9 mouse cellular contexts compared by ENCODE assay signal in the genomic region with DNA sequence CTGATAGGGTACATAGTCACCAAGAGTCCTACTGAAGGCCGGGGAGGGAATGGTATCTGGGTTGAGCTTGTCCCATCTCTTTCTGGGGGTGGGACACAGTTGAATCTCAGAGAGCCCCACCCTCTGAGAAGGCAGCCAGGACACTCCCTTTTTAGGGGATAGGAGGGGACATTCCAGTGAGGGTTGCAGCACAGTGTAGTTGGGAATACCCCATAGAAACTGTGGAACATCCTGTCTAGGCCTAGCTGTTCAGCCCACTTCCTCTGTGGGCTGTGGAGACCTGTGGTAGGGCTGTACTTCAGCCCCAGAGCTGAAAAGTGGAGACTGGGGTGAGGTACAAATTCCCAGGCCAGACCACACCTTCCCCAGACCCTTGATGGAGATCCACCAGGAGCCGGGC. TPM values are rescaled to one million over a fixed set of nuclear protein-coding genes. Genes with fewer than 3 reads are reported as not detected.
DNase-seq lines count a peak whose midpoint lies in the region; ATAC-seq and TF ChIP-seq lines count a peak whose summit lies in the region.
"Had no signal": no experiment of that assay in that cellular context is flagged by ENCODE, and none has a peak within 500 bp of the region (broad histone marks: within the 10 kb centered on the region; RNA-seq: fewer than 3 reads in every experiment).

No protein-coding gene starts in this region.

- H3K9ac ChIP-seq in heart, embryonic 13.5 days, result peak overlapping the region; percentile 68; the same call in 1 of the 2 replicates
- no peak overlapping the region for H3K9ac ChIP-seq in neural tube, embryonic 13.5 days
- H3K9ac ChIP-seq: forebrain, embryonic 15.5 days had no signal

- no peaks in the 10 kb centered on the region for H3K9me3 ChIP-seq in heart, embryonic 13.5 days
- H3K9me3 ChIP-seq in neural tube, embryonic 13.5 days, result no peaks in the 10 kb centered on the region
- H3K9me3 ChIP-seq: forebrain, embryonic 15.5 days had no signal

- H3K4me3 ChIP-seq in heart, embryonic 13.5 days, result no peak overlapping the region
- H3K4me3 ChIP-seq in neural tube, embryonic 13.5 days, result no peak overlapping the region
- no peak overlapping the region for H3K4me3 ChIP-seq in layer of hippocampus, adult 2 months
- H3K4me3 ChIP-seq: forebrain, embryonic 15.5 days had no signal

- H3K27me3 ChIP-seq in heart, embryonic 13.5 days (replicated peaks), result no peaks in the 10 kb centered on the region
- no peaks in the 10 kb centered on the region for H3K27me3 ChIP-seq in neural tube, embryonic 13.5 days
- H3K27me3 ChIP-seq: forebrain, embryonic 15.5 days had no signal

- 76% methylated on average over 2 of the region's 2 CpGs for WGBS in heart, embryonic 13.5 days
- WGBS in neural tube, embryonic 13.5 days, result 84% methylated on average over 2 of the region's 2 CpGs

- intact Hi-C loops in heart, postnatal 36 days (cut with DNase I), result loop anchor here (2.0 kb wide), 1 partner anchor 24 kb away; no protein-coding TSS in a partner anchor

- peaks cover 39% of the 10 kb centered on the region for H3K4me1 ChIP-seq in heart, embryonic 13.5 days
- peaks cover 22% of the 10 kb centered on the region for H3K4me1 ChIP-seq in neural tube, embryonic 13.5 days (replicated peaks)

- H3K4me2 ChIP-seq in heart, embryonic 13.5 days, result peak overlapping the region; percentile 59
- peak overlapping the region; percentile 39 for H3K4me2 ChIP-seq in neural tube, embryonic 13.5 days
- H3K4me2 ChIP-seq: forebrain, embryonic 15.5 days had no signal

- H3K27ac ChIP-seq in heart, embryonic 13.5 days (replicated peaks), result 0 out of 2 replicates have a peak overlapping the region, but pooled peaks have one; percentile 56
- H3K27ac ChIP-seq in neural tube, embryonic 13.5 days (replicated peaks), result no peak overlapping the region
- no peak overlapping the region for H3K27ac ChIP-seq in layer of hippocampus, adult 2 months
- H3K27ac ChIP-seq: forebrain, embryonic 15.5 days had no signal

- ATAC-seq in heart, embryonic 13.5 days (ENCODE audit: extremely low read depth, insufficient number of reproducible peaks, low FRiP score, low TSS enrichment), result no peak
- ATAC-seq in neural tube, embryonic 13.5 days (ENCODE audit: low read depth), result no peak

- no peak for DNase-seq in heart, postnatal 36 days
- peak; percentile 37 for DNase-seq in lung, postnatal 10 days
- DNase-seq in lung, postnatal 14 days, result no peak
- DNase-seq in ZHBTc4 (ENCODE audit: low read depth, low spot score), result peak; percentile 55
- DNase-seq in retina, embryonic 14.5 days (ENCODE audit: low spot score), result no peak
- DNase-seq in layer of hippocampus, adult 2 months (ENCODE audit: low spot score in 2 of 2), result no peak

- no peak for TF ChIP-seq CTCF in layer of hippocampus, adult 2 months (conservative IDR thresholded peaks at IDR 0.05)

- H3K36me3 ChIP-seq in heart, embryonic 13.5 days, result peaks cover 23% of the 10 kb centered on the region
- H3K36me3 ChIP-seq in neural tube, embryonic 13.5 days, result peaks cover 30% of the 10 kb centered on the region

RNA-seq across cellular contexts. Expression of a gene that starts 0.9 kb away (rescaled TPM):
- polyA plus RNA-seq in heart, embryonic 13.5 days (2015; fragmentation: Nextera tagmentation; extraction: Ambion mirVana), result 8.2 TPM in 2 replicates
- total RNA-seq in heart, postnatal 36 days (2021), result 1 to 10 TPM; 1.4 to 1.8 TPM
- polyA plus RNA-seq in neural tube, embryonic 13.5 days (2015; fragmentation: Nextera tagmentation; extraction: Ambion mirVana), result 7.1 TPM in 2 replicates
- 1 to 10 TPM; 2.1 TPM for total RNA-seq in layer of hippocampus, adult 2 months (2021)

RNA-seq across cellular contexts. Expression of a gene that starts 53.8 kb away (rescaled TPM):
- polyA plus RNA-seq in heart, embryonic 13.5 days (2015; fragmentation: Nextera tagmentation; extraction: Ambion mirVana), result 7.1 TPM in 2 replicates
- 1 to 10 TPM; 5.4 to 9.0 TPM for total RNA-seq in heart, postnatal 36 days (2021)
- polyA plus RNA-seq in neural tube, embryonic 13.5 days (2015; fragmentation: Nextera tagmentation; extraction: Ambion mirVana), result 1.6 and 2.4 TPM in 2 replicates
- 1 to 10 TPM; 2.3 TPM for total RNA-seq in layer of hippocampus, adult 2 months (2021)

Comparison
In these comparisons a context has a peak if more than half of its experiments do, and no peak if none do; other contexts are left out.
1. DNase-seq: peak in lung, postnatal 10 days (single experiment) and ZHBTc4 (single experiment); none in heart, postnatal 36 days (0 of 2), lung, postnatal 14 days (single experiment), retina, embryonic 14.5 days (single experiment) and layer of hippocampus, adult 2 months (0 of 2).